Comparison of ENCODE assay signal across 20 mouse cellular contexts in the genomic region with DNA sequence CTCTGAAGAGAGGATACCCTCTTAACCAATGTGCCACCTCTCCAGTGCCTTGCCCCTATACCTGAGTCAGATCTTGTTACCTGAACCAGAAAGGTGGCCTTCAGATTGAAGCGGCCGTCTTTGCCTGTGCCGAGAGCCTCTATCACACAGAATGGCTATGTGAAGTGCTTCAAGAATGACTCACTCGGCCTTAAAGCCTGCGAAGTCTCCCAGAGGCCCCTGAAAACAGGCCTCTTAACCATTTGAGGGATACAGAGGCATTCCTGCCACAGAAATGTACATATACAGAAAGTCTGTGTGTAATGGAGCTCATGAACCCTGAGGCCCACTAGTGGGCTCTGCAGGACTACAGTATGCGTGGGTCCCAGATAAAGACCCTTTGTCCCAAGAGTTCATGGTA. TPM values are rescaled to one million over a fixed set of nuclear protein-coding genes. Genes with fewer than 3 reads are reported as not detected.
A peak's percentile ranks its signal among the peaks of the same experiment; 100 is the strongest.
DNase-seq lines count a peak whose midpoint lies in the region; ATAC-seq and TF ChIP-seq lines count a peak whose summit lies in the region.
"Had no signal": no experiment of that assay in that cellular context is flagged by ENCODE, and none has a peak within 500 bp of the region (broad histone marks: within the 10 kb centered on the region; RNA-seq: fewer than 3 reads in every experiment).

No protein-coding gene starts in this region.

- H3K4me2 ChIP-seq in midbrain, postnatal 0 days (ENCODE audit: low read depth, low read length, poor library complexity, severe bottlenecking) = no peak overlapping the region
- no peak overlapping the region for H3K4me2 ChIP-seq in midbrain, embryonic 13.5 days (replicated peaks)
- peak overlapping the region; percentile 79 for H3K4me2 ChIP-seq in myocyte (ENCODE audit: low read depth)
- H3K4me2 ChIP-seq in hindbrain, embryonic 14.5 days (replicated peaks) = no peak overlapping the region
- H3K4me2 ChIP-seq: heart, embryonic 13.5 days had no signal

- H3K36me3 ChIP-seq in midbrain, postnatal 0 days (ENCODE audit: insufficient read depth, low read length) = no peaks in the 10 kb centered on the region
- H3K36me3 ChIP-seq in midbrain, embryonic 13.5 days = no peaks in the 10 kb centered on the region
- H3K36me3 ChIP-seq in myocyte (ENCODE audit: control insufficient read depth, insufficient read depth) = no peaks in the 10 kb centered on the region
- no peaks in the 10 kb centered on the region for H3K36me3 ChIP-seq in hindbrain, embryonic 14.5 days (replicated peaks; ENCODE audit: control insufficient read depth, insufficient read depth)
- H3K36me3 ChIP-seq: G1E; heart, embryonic 13.5 days had no signal

- peak overlapping the region; percentile 35; the same call in 1 of the 2 replicates for H3K27ac ChIP-seq in gastrocnemius, adult 2 months
- H3K27ac ChIP-seq in midbrain, postnatal 0 days (ENCODE audit: low read depth, low read length) = no peak overlapping the region
- no peak overlapping the region for H3K27ac ChIP-seq in midbrain, embryonic 13.5 days
- H3K27ac ChIP-seq in hindbrain, embryonic 14.5 days = no peak overlapping the region
- H3K27ac ChIP-seq: embryonic facial prominence, embryonic 10.5 days; forebrain, embryonic 10.5 days; heart, embryonic 13.5 days had no signal

- no peaks in the 10 kb centered on the region for H3K27me3 ChIP-seq in midbrain, postnatal 0 days (ENCODE audit: insufficient read depth, low read length)
- H3K27me3 ChIP-seq in midbrain, embryonic 13.5 days = no peaks in the 10 kb centered on the region
- H3K27me3 ChIP-seq in myocyte (ENCODE audit: control insufficient read depth, insufficient read depth, insufficient read length) = no peaks in the 10 kb centered on the region
- H3K27me3 ChIP-seq in hindbrain, embryonic 14.5 days (ENCODE audit: control insufficient read depth, insufficient read depth, low read length) = no peaks in the 10 kb centered on the region
- H3K27me3 ChIP-seq: heart, embryonic 13.5 days had no signal

- peaks cover 38% of the 10 kb centered on the region for H3K79me2 ChIP-seq in myocyte (ENCODE audit: control insufficient read depth, insufficient read depth)

- TF ChIP-seq POLR2A in myocyte (IDR thresholded peaks at IDR 0.05; ENCODE audit: insufficient read length, low read depth) = no peak

- no peak for TF ChIP-seq CTCF in gastrocnemius, adult 2 months (IDR thresholded peaks at IDR 0.05)
- TF ChIP-seq CTCF in midbrain, postnatal 0 days (IDR thresholded peaks at IDR 0.05) = peak; percentile 11; the same call in 1 of the 2 replicates

- WGBS in midbrain, postnatal 0 days = 96% methylated on average over 6 of the region's 6 CpGs
- 95% methylated on average over 6 of the region's 6 CpGs for whole genome bisulfite sequencing in midbrain, embryonic 13.5 days
- 94% methylated on average over 6 of the region's 6 CpGs for WGBS in hindbrain, embryonic 14.5 days

- no peak for DNase-seq in gastrocnemius, adult 2 months
- DNase-seq in gastrocnemius, postnatal 14 days = no peak
- no peak for DNase-seq in midbrain, postnatal 0 days (ENCODE audit: low spot score)
- no peak for DNase-seq in urinary bladder, postnatal 4 days (ENCODE audit: low spot score in 2 of 2)
- DNase-seq in hindbrain, embryonic 14.5 days (ENCODE audit: low spot score) = no peak
- DNase-seq: adrenal gland, postnatal 14 days; cerebellum, adult 18-20 months; cerebellum, adult 9-11 months; gastrocnemius, postnatal 10 days; heart, postnatal 36 days had no signal

- no peak overlapping the region for H3K4me3 ChIP-seq in gastrocnemius, adult 2 months
- no peak overlapping the region for H3K4me3 ChIP-seq in midbrain, postnatal 0 days (ENCODE audit: low read depth, low read length)
- no peak overlapping the region for H3K4me3 ChIP-seq in midbrain, embryonic 13.5 days (replicated peaks)
- no peak overlapping the region for H3K4me3 ChIP-seq in myocyte
- H3K4me3 ChIP-seq in hindbrain, embryonic 14.5 days (replicated peaks; ENCODE audit: low read length) = no peak overlapping the region
- H3K4me3 ChIP-seq: embryonic facial prominence, embryonic 10.5 days; erythroblast, embryonic 14.5 days; forebrain, embryonic 10.5 days; heart, embryonic 13.5 days had no signal

- H3K4me1 ChIP-seq in midbrain, postnatal 0 days (ENCODE audit: insufficient read depth, low read length) = no peaks in the 10 kb centered on the region
- H3K4me1 ChIP-seq in midbrain, embryonic 13.5 days (replicated peaks) = peaks cover 36% of the 10 kb centered on the region
- H3K4me1 ChIP-seq in hindbrain, embryonic 14.5 days (replicated peaks; ENCODE audit: control insufficient read depth, insufficient read depth, low read length) = peaks cover 14% of the 10 kb centered on the region; the same call in 1 of the 2 replicates

- H3ac ChIP-seq in myocyte (ENCODE audit: control insufficient read depth, insufficient read length) = no peak overlapping the region

- no peaks in the 10 kb centered on the region for H3K9me3 ChIP-seq in midbrain, postnatal 0 days (ENCODE audit: low read length)
- no peaks in the 10 kb centered on the region for H3K9me3 ChIP-seq in midbrain, embryonic 13.5 days
- H3K9me3 ChIP-seq in hindbrain, embryonic 14.5 days (ENCODE audit: control insufficient read depth, low read length) = no peaks in the 10 kb centered on the region
- H3K9me3 ChIP-seq: embryonic facial prominence, embryonic 10.5 days; G1E; heart, embryonic 13.5 days had no signal

- no peak for ATAC-seq in midbrain, postnatal 0 days (ENCODE audit: low FRiP score)
- ATAC-seq in midbrain, embryonic 13.5 days = no peak
- ATAC-seq in hindbrain, embryonic 14.5 days (ENCODE audit: low FRiP score) = no peak
- ATAC-seq: forebrain, embryonic 14.5 days; hindbrain, embryonic 16.5 days; inflammation-experienced regulatory T-cells, adult 6 months had no signal

- H3K9ac ChIP-seq in midbrain, postnatal 0 days (replicated peaks; ENCODE audit: low read length, poor library complexity, severe bottlenecking) = no peak overlapping the region
- no peak overlapping the region for H3K9ac ChIP-seq in midbrain, embryonic 13.5 days (replicated peaks)
- no peak overlapping the region for H3K9ac ChIP-seq in hindbrain, embryonic 14.5 days
- H3K9ac ChIP-seq: heart, embryonic 13.5 days had no signal

- intact Hi-C loops in gastrocnemius, adult 2 months (cut with DNase I) = no loop called here
- intact Hi-C loops in gastrocnemius, postnatal 14 days (cut with DNase I; ENCODE audit: low total_unique reads) = no loop called here

TF ChIP-seq in myocyte, 11 proteins besides CTCF, POLR2A, EP300 and RAD21:
- TF ChIP-seq TCF12 (IDR thresholded peaks at IDR 0.05; ENCODE audit: insufficient read depth, poor library complexity, severe bottlenecking) = no peak
TF ChIP-seq in myocyte: peak in this region for 0.

RNA-seq across cellular contexts. Expression of a gene that starts 40.3 kb away (rescaled TPM):
- total RNA-seq in gastrocnemius, adult 2 months (2021) = 10 to 100 TPM; 21.9 to 24.2 TPM
- 10 to 100 TPM; 25.2 to 28.0 TPM for total RNA-seq in gastrocnemius, postnatal 14 days (2021)
- 63.5 and 80.0 TPM in 2 replicates for total RNA-seq in midbrain, postnatal 0 days (2014; rRNA removed)
- 116 and 123 TPM in 2 replicates for polyA plus RNA-seq in midbrain, postnatal 0 days (2015; fragmentation: Nextera tagmentation; extraction: Ambion mirVana)
- 128 TPM in 2 replicates for polyA plus RNA-seq in midbrain, embryonic 13.5 days (2015; fragmentation: Nextera tagmentation; extraction: Ambion mirVana)
- 55.2 TPM for polyA plus RNA-seq in myocyte (2012; fragmentation: generic; extraction: Trizol)
- polyA plus RNA-seq in hindbrain, embryonic 14.5 days (2014; fragmentation: Nextera tagmentation; extraction: Ambion mirVana) = 127 TPM in 2 replicates

RNA-seq across cellular contexts. Expression of a gene that starts 40.3 kb away (rescaled TPM):
- total RNA-seq in gastrocnemius, adult 2 months (2021) = 10 to 100 TPM; 11.3 to 16.2 TPM
- 10 to 100 TPM; 13.4 to 14.4 TPM for total RNA-seq in gastrocnemius, postnatal 14 days (2021)
- 13.6 and 15.3 TPM in 2 replicates for total RNA-seq in midbrain, postnatal 0 days (2014; rRNA removed)
- polyA plus RNA-seq in midbrain, postnatal 0 days (2015; fragmentation: Nextera tagmentation; extraction: Ambion mirVana) = 23.6 and 26.0 TPM in 2 replicates
- polyA plus RNA-seq in midbrain, embryonic 13.5 days (2015; fragmentation: Nextera tagmentation; extraction: Ambion mirVana) = 18.6 and 19.0 TPM in 2 replicates
- 17.8 TPM for polyA plus RNA-seq in myocyte (2012; fragmentation: generic; extraction: Trizol)
- polyA plus RNA-seq in hindbrain, embryonic 14.5 days (2014; fragmentation: Nextera tagmentation; extraction: Ambion mirVana) = 23.3 and 25.0 TPM in 2 replicates
